Mouse (Mus musculus): ENCODE data around the gene Larp6.

DNA sequence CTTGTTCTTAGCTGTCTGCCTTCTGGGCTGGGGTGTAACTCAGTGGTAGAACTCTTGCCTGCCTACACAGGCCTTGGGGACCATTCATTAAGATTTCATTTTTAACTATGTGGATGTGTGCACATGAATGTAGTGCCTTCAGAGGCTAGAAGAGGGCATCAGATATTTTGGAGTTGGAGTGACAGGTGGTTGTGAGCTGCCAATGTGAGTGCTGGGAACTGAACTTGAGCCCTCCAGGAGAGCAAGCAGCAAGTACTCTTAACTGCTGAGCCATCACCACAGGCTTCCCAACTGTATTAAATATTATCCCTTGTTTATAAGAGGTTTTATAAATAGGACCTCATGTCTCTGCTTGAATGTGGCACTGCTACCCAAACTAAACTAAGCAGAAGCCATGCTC, 39.8 kb downstream of the Larp6 start:
- TF ChIP-seq POLR2A (IDR thresholded peaks at IDR 0.05; ENCODE audit: borderline replicate concordance, extremely low read depth, low read depth, low read length): no peak
- TF ChIP-seq CTCF (IDR thresholded peaks at IDR 0.05; ENCODE audit: insufficient read depth, low read length): no peak

Measured in lung, adult 2 months (tissue).